Mouse (Mus musculus) pancreas, adult 10 weeks (tissue): Measurements from ENCODE around the gene Moxd1. TPM values are rescaled to one million over a fixed set of nuclear protein-coding genes. Genes with fewer than 3 reads are reported as not detected.

Experiments
- polyA plus RNA-seq: library from polyadenylated mRNA; stranded (reverse); fragments of 350-450 nt; fragmentation: Illumina TruSeq; extraction: RNeasy Lipid Tissue Mini Kit (QIAGEN cat#74804); gene quantifications from one replicate; pipeline ENCODE4 v1.2.3, GENCODE M21; 2015; ENCODE audit warnings: low read depth, low replicate concordance; ENCODE audit not compliant: insufficient read depth

The Moxd1 gene
- not detected for polyA plus RNA-seq

DNA sequence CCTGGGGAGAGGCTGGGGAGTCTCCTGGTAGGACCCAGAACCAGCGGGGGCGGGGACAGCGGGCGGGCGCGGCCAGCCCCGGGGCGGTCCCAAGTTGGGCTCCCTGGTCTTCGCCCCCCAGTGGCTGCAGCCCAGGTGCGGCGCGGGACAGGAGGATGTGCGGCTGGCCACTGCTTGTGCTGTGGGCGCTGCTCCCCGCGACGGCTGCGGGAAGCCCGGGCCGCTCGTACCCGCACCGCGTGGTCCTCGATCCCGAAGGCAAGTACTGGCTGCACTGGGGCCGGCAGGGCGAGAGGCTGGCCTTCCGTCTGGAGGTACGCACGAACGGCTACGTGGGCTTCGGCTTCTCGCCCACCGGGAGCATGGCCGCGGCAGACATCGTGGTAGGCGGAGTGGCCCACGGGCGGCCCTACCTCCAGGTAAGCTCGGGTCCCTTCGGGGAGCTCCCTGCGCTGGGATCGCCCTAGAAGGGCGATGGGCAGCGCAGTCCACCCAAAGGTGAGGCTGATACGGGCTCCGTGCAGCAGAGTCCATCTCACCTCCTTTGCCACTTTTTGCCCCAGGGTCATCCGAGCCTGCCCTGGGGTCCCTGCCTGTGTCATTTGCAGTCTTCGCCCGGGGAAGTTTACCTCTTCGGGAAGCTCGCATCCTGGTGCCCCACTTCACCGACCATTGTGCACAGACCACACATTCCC lies at the start of gene Moxd1:
Gene Moxd1, plus strand, starts transcription at position 69 of the 695 bp plus-strand sequence.

Other genes with a start within 250 kb of the Moxd1 start
- not detected for gene Taar6, start 237.9 kb upstream of the Moxd1 start, polyA plus RNA-seq
- gene Taar7a, start 230.0 kb upstream of the Moxd1 start, polyA plus RNA-seq = not detected
- gene Taar7b, start 223.6 kb upstream of the Moxd1 start, polyA plus RNA-seq = not detected
- not detected for gene Taar7d, start 196.3 kb upstream of the Moxd1 start, polyA plus RNA-seq
- not detected for gene Taar7e, start 185.9 kb upstream of the Moxd1 start, polyA plus RNA-seq
- gene Taar7f, start 174.0 kb upstream of the Moxd1 start, polyA plus RNA-seq = not detected
- gene Taar8a, start 147.0 kb upstream of the Moxd1 start, polyA plus RNA-seq = not detected
- gene Taar8b, start 131.2 kb upstream of the Moxd1 start, polyA plus RNA-seq = not detected
- not detected for gene Taar8c, start 121.6 kb upstream of the Moxd1 start, polyA plus RNA-seq
- gene Taar9, start 114.0 kb upstream of the Moxd1 start, polyA plus RNA-seq = not detected
- gene Stx7, start 74.2 kb upstream of the Moxd1 start, polyA plus RNA-seq = 11.3 TPM